Mouse (Mus musculus) MEL (cell line): ENCODE results near the gene Gpr19. TPM values are rescaled to one million over a fixed set of nuclear protein-coding genes. Genes with fewer than 3 reads are reported as not detected.

Experiments
- DNase-seq: peaks from one replicate; pipeline ENCODE4 v3.0.0; 2011; ENCODE audit warnings: low read depth, low spot score
- H3K27ac ChIP-seq: 2 replicates; pipeline ENCODE4 v1.5.1; 2012; ENCODE audit warnings: low read depth, mild to moderate bottlenecking, control low read depth, low read length, moderate library complexity; ENCODE audit not compliant: control insufficient read depth
- H3K27me3 ChIP-seq, 2 experiments: fragments of 150-350 bp in 1 of 2; sonication (generic) in 1 of 2; 2 replicates each; pipeline ENCODE4 v1.6.1; 2012; ENCODE audit warnings: low read length in 2 of 2, mild to moderate bottlenecking in 2 of 2, improper control_type of control experiment in 1 of 2, moderate library complexity in 1 of 2; ENCODE audit not compliant: insufficient read depth in 2 of 2, control insufficient read depth in 1 of 2
- H3K36me3 ChIP-seq, 2 experiments: 2 replicates each; pipeline ENCODE4 v1.6.1; 2012 to 2014; ENCODE audit warnings: low read length in 2 of 2, improper control_type of control experiment in 1 of 2, inconsistent platforms in 1 of 2, mild to moderate bottlenecking in 1 of 2; ENCODE audit not compliant: insufficient read depth in 2 of 2, control insufficient read depth in 1 of 2
- H3K4me1 ChIP-seq, 2 experiments: fragments of 150-350 bp in 1 of 2; sonication (generic) in 1 of 2; 2 replicates each; pipeline ENCODE4 v1.6.1; 2012; ENCODE audit warnings: low read length in 2 of 2, improper control_type of control experiment in 1 of 2, mild to moderate bottlenecking in 1 of 2; ENCODE audit not compliant: insufficient read depth in 2 of 2, control insufficient read depth in 1 of 2
- H3K4me3 ChIP-seq, 2 experiments: fragments of 150-350 bp in 1 of 2; sonication (generic) in 1 of 2; 2 replicates each; pipeline ENCODE4 v1.5.1; 2012; ENCODE audit warnings: low read depth in 2 of 2, low read length in 2 of 2, mild to moderate bottlenecking in 2 of 2, moderate library complexity in 2 of 2, control low read depth in 1 of 2, improper control_type of control experiment in 1 of 2; ENCODE audit not compliant: control insufficient read depth in 1 of 2, insufficient read depth in 1 of 2
- H3K79me2 ChIP-seq: 2 replicates; pipeline ENCODE4 v1.6.1; 2012; ENCODE audit warnings: mild to moderate bottlenecking, low read length, moderate library complexity; ENCODE audit not compliant: control insufficient read depth, poor library complexity, insufficient read depth
- H3K9ac ChIP-seq: 2 replicates; pipeline ENCODE4 v1.6.1; 2012; ENCODE audit warnings: low read depth, mild to moderate bottlenecking, control low read depth, low read length, moderate library complexity; ENCODE audit not compliant: control insufficient read depth, poor library complexity, severe bottlenecking
- H3K9me3 ChIP-seq: fragments of 150-350 bp; sonication (generic); replicated peaks from 2 replicates; pipeline ENCODE4 v1.6.1; 2012; ENCODE audit warnings: mild to moderate bottlenecking, low read length, improper control_type of control experiment, moderate library complexity; ENCODE audit not compliant: insufficient read depth
- CHD1 ChIP-seq: IDR thresholded peaks from 2 replicates; pipeline ENCODE4 v1.6.1; 2012; ENCODE audit warnings: low read depth, mild to moderate bottlenecking, inconsistent platforms, low read length, improper control_type of control experiment
- CHD2 ChIP-seq: IDR thresholded peaks from 2 replicates; pipeline ENCODE4 v1.6.1; 2011; ENCODE audit warnings: low read length, improper control_type of control experiment
- CTCF ChIP-seq, 3 experiments: IDR thresholded peaks in 2 of 3; conservative IDR thresholded peaks in 1 of 3; 2 replicates each; pipeline ENCODE4 v1.5.1; 2011 to 2012; ENCODE audit warnings: low read length in 3 of 3, low read depth in 2 of 3, mild to moderate bottlenecking in 2 of 3, improper control_type of control experiment in 1 of 3, inconsistent platforms in 1 of 3, mixed read lengths in 1 of 3, moderate library complexity in 1 of 3; ENCODE audit not compliant: control insufficient read depth in 1 of 3, insufficient read depth in 1 of 3, poor library complexity in 1 of 3, severe bottlenecking in 1 of 3
- E2F4 ChIP-seq: IDR thresholded peaks from 2 replicates; pipeline ENCODE4 v1.6.1; 2011; ENCODE audit warnings: low read depth, low read length, improper control_type of control experiment, borderline replicate concordance
- ELF1 ChIP-seq: IDR thresholded peaks from 2 replicates; pipeline ENCODE4 v1.6.1; 2014; ENCODE audit warnings: low read depth, mild to moderate bottlenecking, inconsistent platforms, low read length, improper control_type of control experiment, moderate library complexity
- GABPA ChIP-seq: IDR thresholded peaks from 2 replicates; pipeline ENCODE4 v1.6.1; 2012; ENCODE audit warnings: low read depth, mild to moderate bottlenecking, inconsistent platforms, low read length, improper control_type of control experiment, moderate library complexity
- HCFC1 ChIP-seq: IDR thresholded peaks from 2 replicates; pipeline ENCODE4 v1.6.1; 2012; ENCODE audit warnings: low read depth, mild to moderate bottlenecking, inconsistent platforms, low read length, improper control_type of control experiment, moderate library complexity
- KAT2A ChIP-seq: conservative IDR thresholded peaks from 2 replicates; pipeline ENCODE4 v1.6.1; 2012; ENCODE audit warnings: low read depth, low read length, improper control_type of control experiment, inconsistent platforms
- MAX ChIP-seq: IDR thresholded peaks from 2 replicates; pipeline ENCODE4 v1.6.1; 2011; ENCODE audit warnings: low read length, improper control_type of control experiment
- MAZ ChIP-seq: IDR thresholded peaks from 2 replicates; pipeline ENCODE4 v1.6.1; 2012; ENCODE audit warnings: low read depth, mild to moderate bottlenecking, inconsistent platforms, low read length, improper control_type of control experiment
- MEF2A ChIP-seq: IDR thresholded peaks from 2 replicates; pipeline ENCODE4 v1.6.1; 2014; ENCODE audit warnings: low read depth, mild to moderate bottlenecking, inconsistent platforms, low read length, improper control_type of control experiment; ENCODE audit not compliant: poor library complexity, insufficient replicate concordance, severe bottlenecking; ENCODE audit errors: extremely low read depth
- MYB ChIP-seq: IDR thresholded peaks from 2 replicates; pipeline ENCODE4 v1.6.1; 2011; ENCODE audit warnings: mild to moderate bottlenecking, low read depth, low read length, improper control_type of control experiment
- MYC ChIP-seq: IDR thresholded peaks from 2 replicates; pipeline ENCODE4 v1.6.1; 2011; ENCODE audit warnings: low read depth, mild to moderate bottlenecking, low read length, improper control_type of control experiment, moderate library complexity
- NRF1 ChIP-seq: IDR thresholded peaks from 2 replicates; pipeline ENCODE4 v1.6.1; 2014; ENCODE audit warnings: low read depth, mild to moderate bottlenecking, inconsistent platforms, low read length, improper control_type of control experiment, moderate library complexity; ENCODE audit not compliant: poor library complexity, insufficient read depth, severe bottlenecking
- POLR2A ChIP-seq, 2 experiments: IDR thresholded peaks; 2 replicates each; pipeline ENCODE4 v1.6.1; 2011 to 2012; ENCODE audit warnings: low read length in 2 of 2, mild to moderate bottlenecking in 2 of 2, control low read depth in 1 of 2, improper control_type of control experiment in 1 of 2, low read depth in 1 of 2, moderate library complexity in 1 of 2; ENCODE audit not compliant: control insufficient read depth in 1 of 2, insufficient read depth in 1 of 2, poor library complexity in 1 of 2
- POLR2AphosphoS2 ChIP-seq: IDR thresholded peaks from 2 replicates; pipeline ENCODE4 v1.6.1; 2011; ENCODE audit warnings: low read length, improper control_type of control experiment
- POLR2AphosphoS5 ChIP-seq: IDR thresholded peaks from 2 replicates; pipeline ENCODE4 v1.6.1; 2012; ENCODE audit warnings: low read depth, borderline replicate concordance, mild to moderate bottlenecking, inconsistent platforms, low read length, moderate library complexity, mixed read lengths
- RAD21 ChIP-seq: IDR thresholded peaks from 2 replicates; pipeline ENCODE4 v1.6.1; 2011; ENCODE audit warnings: mild to moderate bottlenecking, low read depth, low read length, improper control_type of control experiment
- RCOR1 ChIP-seq: IDR thresholded peaks from 2 replicates; pipeline ENCODE4 v1.6.1; 2012; ENCODE audit warnings: low read depth, mild to moderate bottlenecking, inconsistent platforms, low read length, improper control_type of control experiment
- SIN3A ChIP-seq: IDR thresholded peaks from 2 replicates; pipeline ENCODE4 v1.6.1; 2012; ENCODE audit warnings: low read length, improper control_type of control experiment, inconsistent platforms
- TAL1 ChIP-seq: IDR thresholded peaks from 2 replicates; pipeline ENCODE4 v1.6.1; 2012; ENCODE audit warnings: mild to moderate bottlenecking, inconsistent platforms, low read length, moderate library complexity, mixed read lengths
- TCF12 ChIP-seq: IDR thresholded peaks from 2 replicates; pipeline ENCODE4 v1.6.1; 2014; ENCODE audit warnings: low read depth, mild to moderate bottlenecking, inconsistent platforms, low read length, improper control_type of control experiment, moderate library complexity
- USF2 ChIP-seq, 2 experiments: IDR thresholded peaks; 2 replicates each; pipeline ENCODE4 v1.6.1; 2011 to 2012; ENCODE audit warnings: improper control_type of control experiment in 2 of 2, low read length in 2 of 2, borderline replicate concordance in 1 of 2, inconsistent platforms in 1 of 2, low read depth in 1 of 2, mild to moderate bottlenecking in 1 of 2; ENCODE audit not compliant: insufficient read depth in 1 of 2
- ZKSCAN1 ChIP-seq: IDR thresholded peaks from 2 replicates; pipeline ENCODE4 v1.6.1; 2012; ENCODE audit warnings: low read depth, mild to moderate bottlenecking, inconsistent platforms, low read length, improper control_type of control experiment, moderate library complexity
- ZMIZ1 ChIP-seq: IDR thresholded peaks from 2 replicates; pipeline ENCODE4 v1.6.1; 2012; ENCODE audit warnings: low read depth, mild to moderate bottlenecking, inconsistent platforms, low read length, improper control_type of control experiment, moderate library complexity
- polyA plus RNA-seq, 2 experiments: library from polyadenylated mRNA; stranded (reverse) in 1 of 2; unstranded in 1 of 2; fragments of >175 nt in 1 of 2; fragments of >200 nt in 1 of 2; gene quantifications; 2 replicates each; pipeline versions ENCODE4 v1.2.1 to v1.2.4; 2012; ENCODE audit warnings: low replicate concordance in 2 of 2, low read depth in 1 of 2; ENCODE audit not compliant: insufficient read length in 2 of 2, insufficient read depth in 1 of 2, missing spikeins in 1 of 2
- total RNA-seq: library from RNA; depleted of rRNA; stranded (reverse); fragments of 300-350 nt; gene quantifications from 2 replicates; pipeline ENCODE4 v1.2.3, GENCODE M21; 2012

The Gpr19 gene
- total and polyA plus RNA-seq, 3 experiments: 8.4 to 11.7 TPM; not detected in 1

- no peak overlapping the region for H3K4me3 ChIP-seq
- H3K4me1 ChIP-seq: no peaks in the 10 kb centered on the region
- H3K9me3 ChIP-seq: no peaks in the 10 kb centered on the region
- no peak overlapping the region for H3K9ac ChIP-seq
- no peak for TF ChIP-seq MAX
- no peak for TF ChIP-seq CHD1
- TF ChIP-seq ZMIZ1: no peak
- no peak for TF ChIP-seq POLR2A (IDR thresholded peaks at IDR 0.05; ENCODE audit: control insufficient read depth in 1 of 2, insufficient read depth in 1 of 2, low read depth in 1 of 2, low read length in 2 of 2, poor library complexity in 1 of 2)
- no peak for TF ChIP-seq MYB
- no peak for TF ChIP-seq CHD2
- TF ChIP-seq MYC: no peak
- TF ChIP-seq RAD21: no peak
- TF ChIP-seq POLR2AphosphoS2: no peak
- no peak for TF ChIP-seq NRF1
- no peak for TF ChIP-seq ZKSCAN1
- no peak for TF ChIP-seq E2F4
- TF ChIP-seq MAZ: no peak
- no peak for TF ChIP-seq GABPA
- no peak for TF ChIP-seq CTCF (IDR thresholded peaks at IDR 0.05 in 2 of 3, conservative IDR thresholded peaks at IDR 0.05 in 1 of 3; ENCODE audit: control insufficient read depth in 1 of 3, insufficient read depth in 1 of 3, low read depth in 2 of 3, low read length in 3 of 3, poor library complexity in 1 of 3, severe bottlenecking in 1 of 3)
- TF ChIP-seq TAL1: no peak
- TF ChIP-seq HCFC1: no peak
- TF ChIP-seq MEF2A: no peak
- TF ChIP-seq POLR2AphosphoS5: no peak
- H3K27ac ChIP-seq: no peak overlapping the region
- DNase-seq: no peak
- no peaks in the 10 kb centered on the region for H3K27me3 ChIP-seq
- H3K36me3 ChIP-seq: no peaks in the 10 kb centered on the region
- no peaks in the 10 kb centered on the region for H3K79me2 ChIP-seq
Observed at GRCm38 (mm10) chr6:134885515-134885914, 12.9 kb downstream of the Gpr19 start.

- no peak for DNase-seq
- H3K4me3 ChIP-seq: no peak overlapping the region
Observed at GRCm38 (mm10) chr6:134883661-134884060, 14.7 kb downstream of the Gpr19 start.

More at GRCm38 (mm10) chr6:134883661-134884060, 14.7 kb downstream of the Gpr19 start:
- H3K9me3 ChIP-seq: no peaks in the 10 kb centered on the region
- TF ChIP-seq TAL1: no peak
- TF ChIP-seq USF2 (IDR thresholded peaks at IDR 0.05; ENCODE audit: borderline replicate concordance in 1 of 2, insufficient read depth in 1 of 2, low read depth in 1 of 2, low read length in 2 of 2): no peak
- no peak for TF ChIP-seq POLR2A (IDR thresholded peaks at IDR 0.05; ENCODE audit: control insufficient read depth in 1 of 2, insufficient read depth in 1 of 2, low read depth in 1 of 2, low read length in 2 of 2, poor library complexity in 1 of 2)
- no peak for TF ChIP-seq NRF1
- TF ChIP-seq RCOR1: no peak
- no peak for TF ChIP-seq ELF1
- no peak for TF ChIP-seq ZKSCAN1
- no peak for TF ChIP-seq MAZ
- no peak for TF ChIP-seq TCF12
- no peak for TF ChIP-seq GABPA
- no peak for TF ChIP-seq ZMIZ1
- no peak for TF ChIP-seq KAT2A
- no peak for TF ChIP-seq SIN3A
- TF ChIP-seq, all 39 proteins: peak for 0
- peaks cover 4% of the 10 kb centered on the region in 2 experiments; a peak in 2 of 4 replicates for H3K4me1 ChIP-seq
- no peaks in the 10 kb centered on the region for H3K79me2 ChIP-seq
- no peaks in the 10 kb centered on the region for H3K27me3 ChIP-seq
- H3K36me3 ChIP-seq: peaks cover 0 to 3% of the 10 kb centered on the region in 2 experiments; a peak in 2 of 4 replicates
- H3K9ac ChIP-seq: no peak overlapping the region
- no peak overlapping the region for H3K27ac ChIP-seq
